Mouse (Mus musculus): ENCODE data around the gene Upp2.

The Upp2 gene

GRCm38 (mm10) chr2:58758081-58758480 lies 191.0 kb downstream of the Upp2 start:
- DNase-seq (ENCODE audit: low spot score), result no peak

- no peak for DNase-seq (ENCODE audit: low spot score)
Observed at GRCm38 (mm10) chr2:58759676-58760075, 192.6 kb downstream of the Upp2 start.

- no peak for DNase-seq (ENCODE audit: low spot score)
Observed at GRCm38 (mm10) chr2:58765141-58765540, 198.0 kb downstream of the Upp2 start.

GRCm38 (mm10) chr2:58773833-58774232 lies 206.7 kb downstream of the Upp2 start:
- DNase-seq (ENCODE audit: low spot score), result no peak

GRCm38 (mm10) chr2:58778986-58779495 lies 211.9 kb downstream of the Upp2 start:
- no peak for DNase-seq (ENCODE audit: low spot score)

GRCm38 (mm10) chr2:58783526-58783925 lies 216.4 kb downstream of the Upp2 start:
- DNase-seq (ENCODE audit: low spot score), result no peak

- no peak for DNase-seq (ENCODE audit: low spot score)
Observed at GRCm38 (mm10) chr2:58786177-58786576, 219.1 kb downstream of the Upp2 start.

- DNase-seq (ENCODE audit: low spot score), result no peak
Observed at GRCm38 (mm10) chr2:58786681-58787080, 219.6 kb downstream of the Upp2 start.

- no peak for DNase-seq (ENCODE audit: low spot score)
Observed at GRCm38 (mm10) chr2:58787360-58787759, 220.3 kb downstream of the Upp2 start.

- DNase-seq (ENCODE audit: low spot score), result no peak
Observed at GRCm38 (mm10) chr2:58789934-58790333, 222.8 kb downstream of the Upp2 start.

- no peak for DNase-seq (ENCODE audit: low spot score)
Observed at GRCm38 (mm10) chr2:58790361-58790760, 223.3 kb downstream of the Upp2 start.

- no peak for DNase-seq (ENCODE audit: low spot score)
Observed at GRCm38 (mm10) chr2:58794489-58794888, 227.4 kb downstream of the Upp2 start.

GRCm38 (mm10) chr2:58795432-58795831 lies 228.3 kb downstream of the Upp2 start:
- DNase-seq (ENCODE audit: low spot score), result no peak

GRCm38 (mm10) chr2:58797506-58797905 lies 230.4 kb downstream of the Upp2 start:
- no peak for DNase-seq (ENCODE audit: low spot score)

- DNase-seq (ENCODE audit: low spot score), result no peak
Observed at GRCm38 (mm10) chr2:58799126-58799525, 232.0 kb downstream of the Upp2 start.

- DNase-seq (ENCODE audit: low spot score), result no peak
Observed at GRCm38 (mm10) chr2:58799623-58800022, 232.5 kb downstream of the Upp2 start.

GRCm38 (mm10) chr2:58812941-58813340 lies 245.8 kb downstream of the Upp2 start:
- DNase-seq (ENCODE audit: low spot score), result no peak

GRCm38 (mm10) chr2:58828910-58829600 lies 262.0 kb downstream of the Upp2 start:
- no peak for DNase-seq (ENCODE audit: low spot score)

GRCm38 (mm10) chr2:58829981-58830742 lies 263.1 kb downstream of the Upp2 start:
- DNase-seq (ENCODE audit: low spot score), result no peak

GRCm38 (mm10) chr2:58832253-58832980 lies 265.3 kb downstream of the Upp2 start:
- no peak for DNase-seq (ENCODE audit: low spot score)

GRCm38 (mm10) chr2:58841021-58841420 lies 273.9 kb downstream of the Upp2 start:
- no peak for DNase-seq (ENCODE audit: low spot score)

- no peak for DNase-seq (ENCODE audit: low spot score)
Observed at GRCm38 (mm10) chr2:58842443-58842842, 275.3 kb downstream of the Upp2 start.

All from T-cell, adult 2 months (primary cell).